Mouse (Mus musculus): ENCODE measurements around the gene Ubtd1. TPM values are rescaled to one million over a fixed set of nuclear protein-coding genes. Genes with fewer than 3 reads are reported as not detected.

Gene Ubtd1
- polyA plus RNA-seq, 1 experiment: 13.1 TPM

GRCm38 (mm10) chr19:42011123-42011522 is 29.6 kb downstream of the Ubtd1 start:
- Histone ChIP-seq H3K9me3 (replicated peaks; ENCODE audit: control insufficient read depth, insufficient read depth, low read length, poor library complexity, severe bottlenecking) (no peaks in the 10 kb centered on the region), H3K4me1 (ENCODE audit: control insufficient read depth, insufficient read depth, low read length) (peaks cover 8% of the 10 kb centered on the region), H3K9ac (ENCODE audit: low read depth, poor library complexity, severe bottlenecking) (no peak overlapping the region), H3K36me3 (ENCODE audit: control insufficient read depth, insufficient read depth, low read length, poor library complexity, severe bottlenecking) (no peaks in the 10 kb centered on the region), H3K4me3 (ENCODE audit: low read depth, low read length) (no peak overlapping the region), H3K27me3 (ENCODE audit: control insufficient read depth, insufficient read depth, low read length, poor library complexity, severe bottlenecking) (no peaks in the 10 kb centered on the region), H3K27ac (ENCODE audit: insufficient read depth, low read length) (no peak overlapping the region)
- TF ChIP-seq EP300 (IDR thresholded peaks at IDR 0.05; ENCODE audit: insufficient read depth, low read depth, low read length) (no peak), POLR2A (IDR thresholded peaks at IDR 0.05; ENCODE audit: insufficient read depth, low read length) (no peak), CTCF (IDR thresholded peaks at IDR 0.05; ENCODE audit: low read depth, low read length) (no peak)

DNA sequence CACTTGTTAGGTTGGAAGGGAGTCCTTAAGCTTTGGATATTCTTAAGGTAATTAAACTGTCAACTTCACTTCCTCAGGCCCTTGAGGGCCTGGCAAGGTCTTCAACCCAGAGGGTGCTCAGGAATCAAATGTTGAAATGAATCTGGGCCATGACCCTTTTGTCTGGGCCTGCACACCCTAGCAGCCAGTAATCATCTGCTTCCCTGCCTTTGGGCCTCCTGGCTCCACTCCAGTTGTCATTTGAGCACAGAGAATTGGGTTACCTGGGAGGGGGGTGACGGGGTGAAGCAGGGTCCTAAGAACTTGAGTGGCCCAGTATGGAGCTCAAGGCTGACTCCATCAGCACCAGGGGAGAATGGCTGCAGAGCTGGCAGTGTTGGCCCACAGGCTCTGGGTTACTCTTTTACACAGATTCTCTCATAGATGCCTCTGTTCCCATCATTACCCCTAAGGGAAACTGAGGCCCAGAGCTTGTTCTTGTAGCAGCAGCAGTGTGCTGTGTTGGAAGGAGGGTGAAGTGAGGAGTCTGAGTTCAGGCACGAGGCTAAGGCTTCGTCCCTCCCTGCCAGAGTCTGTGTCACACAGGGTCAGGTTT is 32.8 kb downstream of the Ubtd1 start:
- no peaks in the 10 kb centered on the region for H3K9me3 ChIP-seq (replicated peaks; ENCODE audit: control insufficient read depth, insufficient read depth, low read length, poor library complexity, severe bottlenecking)
- H3K9ac ChIP-seq (ENCODE audit: low read depth, poor library complexity, severe bottlenecking): no peak overlapping the region
- H3K4me1 ChIP-seq (ENCODE audit: control insufficient read depth, insufficient read depth, low read length): no peaks in the 10 kb centered on the region
- TF ChIP-seq EP300 (IDR thresholded peaks at IDR 0.05; ENCODE audit: insufficient read depth, low read depth, low read length) (no peak), CTCF (IDR thresholded peaks at IDR 0.05; ENCODE audit: low read depth, low read length) (no peak), POLR2A (IDR thresholded peaks at IDR 0.05; ENCODE audit: insufficient read depth, low read length) (no peak)
- H3K27me3 ChIP-seq (ENCODE audit: control insufficient read depth, insufficient read depth, low read length, poor library complexity, severe bottlenecking): no peaks in the 10 kb centered on the region
- H3K36me3 ChIP-seq (ENCODE audit: control insufficient read depth, insufficient read depth, low read length, poor library complexity, severe bottlenecking): no peaks in the 10 kb centered on the region
- no peak overlapping the region for H3K4me3 ChIP-seq (ENCODE audit: low read depth, low read length)
- H3K27ac ChIP-seq (ENCODE audit: insufficient read depth, low read length): no peak overlapping the region

DNA sequence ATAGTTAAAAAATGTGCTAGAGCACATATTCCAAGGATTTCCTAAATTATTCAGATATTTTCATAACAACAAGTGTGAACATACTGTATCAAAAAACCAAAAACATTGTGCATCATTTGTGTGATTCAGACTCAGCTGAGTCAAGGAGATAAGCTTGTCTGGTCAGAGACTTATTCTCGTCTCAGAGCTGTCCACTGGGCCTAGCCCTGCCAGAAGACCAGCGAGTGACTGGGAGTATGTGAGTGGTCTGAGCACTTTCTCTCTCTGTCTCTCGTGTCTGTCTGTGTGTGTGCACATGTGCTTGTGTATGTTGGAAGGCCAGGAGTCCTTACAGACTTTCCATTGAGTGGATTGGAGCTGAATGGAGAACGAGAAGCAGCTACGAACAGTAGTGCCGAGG is 33.4 kb downstream of the Ubtd1 start:
- Histone ChIP-seq H3K9ac (ENCODE audit: low read depth, poor library complexity, severe bottlenecking) (no peak overlapping the region), H3K27me3 (ENCODE audit: control insufficient read depth, insufficient read depth, low read length, poor library complexity, severe bottlenecking) (no peaks in the 10 kb centered on the region), H3K27ac (ENCODE audit: insufficient read depth, low read length) (no peak overlapping the region), H3K4me3 (ENCODE audit: low read depth, low read length) (no peak overlapping the region), H3K4me1 (ENCODE audit: control insufficient read depth, insufficient read depth, low read length) (no peaks in the 10 kb centered on the region), H3K36me3 (ENCODE audit: control insufficient read depth, insufficient read depth, low read length, poor library complexity, severe bottlenecking) (no peaks in the 10 kb centered on the region), H3K9me3 (replicated peaks; ENCODE audit: control insufficient read depth, insufficient read depth, low read length, poor library complexity, severe bottlenecking) (no peaks in the 10 kb centered on the region)
- TF ChIP-seq POLR2A (IDR thresholded peaks at IDR 0.05; ENCODE audit: insufficient read depth, low read length) (no peak), CTCF (IDR thresholded peaks at IDR 0.05; ENCODE audit: low read depth, low read length) (no peak), EP300 (IDR thresholded peaks at IDR 0.05; ENCODE audit: insufficient read depth, low read depth, low read length) (no peak)

DNA sequence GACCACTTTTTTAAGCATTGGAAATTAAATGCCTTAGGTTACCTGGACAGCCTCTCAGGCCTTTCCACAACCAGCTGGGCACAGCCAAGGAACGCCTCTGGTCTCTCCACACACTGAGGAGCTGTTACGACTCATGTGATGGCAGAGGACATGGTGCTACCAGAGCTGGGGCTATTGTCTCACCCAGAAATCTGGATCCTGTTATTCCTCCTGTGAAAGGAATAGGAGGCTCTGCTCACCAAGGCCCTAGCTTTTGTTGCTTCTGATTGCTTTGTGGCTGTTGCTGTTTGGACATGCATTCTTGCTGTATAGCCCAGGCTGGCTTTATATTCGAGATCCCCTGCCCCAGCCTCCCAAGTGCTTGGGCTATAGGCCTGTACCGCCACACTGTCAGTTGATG is 34.7 kb downstream of the Ubtd1 start:
- H3K4me1 ChIP-seq (ENCODE audit: control insufficient read depth, insufficient read depth, low read length): no peaks in the 10 kb centered on the region
- H3K9ac ChIP-seq (ENCODE audit: low read depth, poor library complexity, severe bottlenecking): no peak overlapping the region

DNA sequence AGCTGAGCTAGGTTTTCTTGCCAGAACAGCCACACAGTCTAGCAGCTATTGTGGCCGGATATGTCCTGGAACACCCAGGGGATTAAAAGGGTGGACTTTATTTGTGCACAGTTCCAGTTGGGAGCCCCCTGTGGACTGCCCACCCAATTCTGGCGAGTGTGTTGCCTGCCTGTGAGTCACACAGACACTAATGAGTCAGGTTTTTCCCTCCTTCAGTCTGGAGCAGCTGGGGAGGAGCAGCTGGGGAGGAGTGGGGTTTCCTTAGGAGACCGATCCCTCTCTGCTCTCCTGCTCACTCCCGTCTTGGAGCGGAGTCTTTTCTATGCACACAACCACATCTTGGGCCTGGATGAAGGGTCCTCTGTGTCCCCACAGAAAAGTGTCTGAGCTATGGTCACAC is 35.3 kb downstream of the Ubtd1 start:
- H3K36me3 ChIP-seq (ENCODE audit: control insufficient read depth, insufficient read depth, low read length, poor library complexity, severe bottlenecking): no peaks in the 10 kb centered on the region
- H3K27me3 ChIP-seq (ENCODE audit: control insufficient read depth, insufficient read depth, low read length, poor library complexity, severe bottlenecking): no peaks in the 10 kb centered on the region
- H3K9me3 ChIP-seq (replicated peaks; ENCODE audit: control insufficient read depth, insufficient read depth, low read length, poor library complexity, severe bottlenecking): no peaks in the 10 kb centered on the region
- peaks cover 4% of the 10 kb centered on the region for H3K4me1 ChIP-seq (ENCODE audit: control insufficient read depth, insufficient read depth, low read length)
- no peak overlapping the region for H3K9ac ChIP-seq (ENCODE audit: low read depth, poor library complexity, severe bottlenecking)
- no peak overlapping the region for H3K4me3 ChIP-seq (ENCODE audit: low read depth, low read length)
- TF ChIP-seq EP300 (IDR thresholded peaks at IDR 0.05; ENCODE audit: insufficient read depth, low read depth, low read length) (no peak), CTCF (IDR thresholded peaks at IDR 0.05; ENCODE audit: low read depth, low read length) (no peak), POLR2A (IDR thresholded peaks at IDR 0.05; ENCODE audit: insufficient read depth, low read length) (no peak)
- H3K27ac ChIP-seq (ENCODE audit: insufficient read depth, low read length): no peak overlapping the region

More for the DNA sequence above, 34.7 kb downstream of the Ubtd1 start:
- Histone ChIP-seq H3K36me3 (ENCODE audit: control insufficient read depth, insufficient read depth, low read length, poor library complexity, severe bottlenecking) (no peaks in the 10 kb centered on the region), H3K9me3 (replicated peaks; ENCODE audit: control insufficient read depth, insufficient read depth, low read length, poor library complexity, severe bottlenecking) (no peaks in the 10 kb centered on the region), H3K4me3 (ENCODE audit: low read depth, low read length) (no peak overlapping the region), H3K27me3 (ENCODE audit: control insufficient read depth, insufficient read depth, low read length, poor library complexity, severe bottlenecking) (no peaks in the 10 kb centered on the region), H3K27ac (ENCODE audit: insufficient read depth, low read length) (no peak overlapping the region)
- TF ChIP-seq POLR2A (IDR thresholded peaks at IDR 0.05; ENCODE audit: insufficient read depth, low read length) (no peak), EP300 (IDR thresholded peaks at IDR 0.05; ENCODE audit: insufficient read depth, low read depth, low read length) (no peak), CTCF (IDR thresholded peaks at IDR 0.05; ENCODE audit: low read depth, low read length) (no peak)

GRCm38 (mm10) chr19:42017399-42018247 is 36.1 kb downstream of the Ubtd1 start:
- Histone ChIP-seq H3K4me3 (ENCODE audit: low read depth, low read length) (no peak overlapping the region), H3K36me3 (ENCODE audit: control insufficient read depth, insufficient read depth, low read length, poor library complexity, severe bottlenecking) (no peaks in the 10 kb centered on the region), H3K27me3 (ENCODE audit: control insufficient read depth, insufficient read depth, low read length, poor library complexity, severe bottlenecking) (no peaks in the 10 kb centered on the region), H3K27ac (ENCODE audit: insufficient read depth, low read length) (no peak overlapping the region), H3K9me3 (replicated peaks; ENCODE audit: control insufficient read depth, insufficient read depth, low read length, poor library complexity, severe bottlenecking) (no peaks in the 10 kb centered on the region), H3K4me1 (ENCODE audit: control insufficient read depth, insufficient read depth, low read length) (peaks cover 10% of the 10 kb centered on the region), H3K9ac (ENCODE audit: low read depth, poor library complexity, severe bottlenecking) (no peak overlapping the region)
- TF ChIP-seq EP300 (IDR thresholded peaks at IDR 0.05; ENCODE audit: insufficient read depth, low read depth, low read length) (no peak), CTCF (IDR thresholded peaks at IDR 0.05; ENCODE audit: low read depth, low read length) (no peak), POLR2A (IDR thresholded peaks at IDR 0.05; ENCODE audit: insufficient read depth, low read length) (no peak)

All from ES-Bruce4 (cell line).